Mouse (Mus musculus) G1E (cell line): ENCODE measurements around the gene Gm10392. TPM values are rescaled to one million over a fixed set of nuclear protein-coding genes. Genes with fewer than 3 reads are reported as not detected.

ENCODE experiments used
- ATAC-seq: 2 replicates; pipeline ENCODE4 v1.8.0; 2016; ENCODE audit warnings: mild to moderate bottlenecking; ENCODE audit not compliant: insufficient number of reproducible peaks, poor library complexity, low FRiP score, severe bottlenecking; ENCODE audit errors: extremely low read depth
- DNase-seq: peaks from one replicate; pipeline ENCODE4 v3.0.0; 2012; ENCODE audit warnings: low spot score
- H3K27me3 ChIP-seq: 2 replicates; pipeline ENCODE4 v1.6.1; 2012; ENCODE audit warnings: mild to moderate bottlenecking, low read length, inconsistent platforms; ENCODE audit not compliant: insufficient read depth
- H3K36me3 ChIP-seq: replicated peaks from 2 replicates; pipeline ENCODE3; 2012; ENCODE audit warnings: mild to moderate bottlenecking, inconsistent platforms
- H3K4me1 ChIP-seq: 2 replicates; pipeline ENCODE4 v1.6.1; 2012; ENCODE audit warnings: low read depth, low read length, inconsistent platforms, mixed read lengths; ENCODE audit not compliant: insufficient read depth
- H3K4me3 ChIP-seq: 2 replicates; pipeline ENCODE4 v1.5.1; 2012; ENCODE audit warnings: low read depth, mild to moderate bottlenecking, inconsistent platforms, low read length, moderate library complexity, mixed read lengths
- H3K9me3 ChIP-seq: replicated peaks from 2 replicates; pipeline ENCODE4 v1.6.1; 2012; ENCODE audit warnings: inconsistent platforms
- CTCF ChIP-seq: IDR thresholded peaks from 2 replicates; pipeline ENCODE4 v1.5.1; 2012; ENCODE audit warnings: low read depth, low read length, inconsistent platforms, mixed read lengths
- GATA1 ChIP-seq: IDR thresholded peaks from 2 replicates; pipeline ENCODE4 v1.6.1; 2012; ENCODE audit warnings: borderline replicate concordance, low read length, inconsistent platforms, mixed read lengths
- GATA2 ChIP-seq: IDR thresholded peaks from 2 replicates; pipeline ENCODE4 v1.6.1; 2012; ENCODE audit warnings: low read depth, low read length, inconsistent platforms, borderline replicate concordance
- POLR2AphosphoS5 ChIP-seq: IDR thresholded peaks from 2 replicates; pipeline ENCODE4 v1.6.1; 2012; ENCODE audit warnings: low read depth, low read length, inconsistent platforms; ENCODE audit not compliant: insufficient replicate concordance
- TAL1 ChIP-seq: conservative IDR thresholded peaks from 2 replicates; pipeline ENCODE4 v1.6.1; 2012; ENCODE audit warnings: low read depth, low read length, inconsistent platforms, mixed read lengths
- polyA plus RNA-seq: library from polyadenylated mRNA; stranded (reverse); fragments of >175 nt; gene quantifications from 2 replicates; pipeline ENCODE4 v1.2.3, GENCODE M21; 2012
- total RNA-seq, 2 experiments: library from RNA; stranded (forward) in 1 of 2; stranded (reverse) in 1 of 2; fragments of 200-1000 nt in 1 of 2; fragments of >200 nt in 1 of 2; fragmentation: Nextera tagmentation in 1 of 2; gene quantifications; 2 replicates each; pipeline ENCODE4 v1.2.3; 2014 to 2017

Gene Gm10392
- total and polyA plus RNA-seq, 3 experiments = 0.38 TPM; not detected in 2

GRCm38 (mm10) chr11:77467157-77467556, 51.8 kb downstream of the Gm10392 start:
- H3K4me1 ChIP-seq = peaks cover 7% of the 10 kb centered on the region; the same call in 1 of the 2 replicates
- no peak overlapping the region for H3K4me3 ChIP-seq
- no peak for TF ChIP-seq GATA1
- no peak for TF ChIP-seq POLR2AphosphoS5
- no peak for TF ChIP-seq CTCF
- TF ChIP-seq TAL1 = no peak
- TF ChIP-seq GATA2 = no peak
- H3K36me3 ChIP-seq = no peaks in the 10 kb centered on the region
- no peaks in the 10 kb centered on the region for H3K9me3 ChIP-seq
- peaks cover 70% of the 10 kb centered on the region for H3K27me3 ChIP-seq
- DNase-seq (peak; percentile 58), ATAC-seq (no peak)

Other genes starting within 250 kb of the Gm10392 start
- gene Coro6, start 56.8 kb downstream of the Gm10392 start, total RNA-seq (2014; fragmentation: Nextera tagmentation) = not detected in 2 replicates
- gene Coro6, start 56.8 kb downstream of the Gm10392 start, total RNA-seq (2017) = 0.11 TPM in 1 of 2 replicates, not detected in the other
- not detected in 2 replicates for gene Coro6, start 56.8 kb downstream of the Gm10392 start, polyA plus RNA-seq
- gene Ankrd13b, start 29.5 kb downstream of the Gm10392 start, total RNA-seq (2014; fragmentation: Nextera tagmentation) = 1.3 TPM in 1 of 2 replicates, not detected in the other
- 0.12 TPM in 1 of 2 replicates, not detected in the other for gene Ankrd13b, start 29.5 kb downstream of the Gm10392 start, total RNA-seq (2017)
- gene Ankrd13b, start 29.5 kb downstream of the Gm10392 start, polyA plus RNA-seq = 0.36 and 0.41 TPM in 2 replicates
- gene Git1, start 25.6 kb downstream of the Gm10392 start, total RNA-seq (2014; fragmentation: Nextera tagmentation) = 42.8 and 51.4 TPM in 2 replicates
- gene Git1, start 25.6 kb downstream of the Gm10392 start, total RNA-seq (2017) = 9.5 and 9.6 TPM in 2 replicates
- gene Git1, start 25.6 kb downstream of the Gm10392 start, polyA plus RNA-seq = 90.7 and 98.0 TPM in 2 replicates
- gene Abhd15, start 4.1 kb downstream of the Gm10392 start, total RNA-seq (2014; fragmentation: Nextera tagmentation) = 0.30 TPM in 1 of 2 replicates, not detected in the other
- gene Abhd15, start 4.1 kb downstream of the Gm10392 start, total RNA-seq (2017) = 0.12 and 0.27 TPM in 2 replicates
- gene Abhd15, start 4.1 kb downstream of the Gm10392 start, polyA plus RNA-seq = 0.29 and 0.34 TPM in 2 replicates
- gene Trp53i13, start 3.2 kb downstream of the Gm10392 start, total RNA-seq (2014; fragmentation: Nextera tagmentation) = 1.4 and 7.0 TPM in 2 replicates
- gene Trp53i13, start 3.2 kb downstream of the Gm10392 start, total RNA-seq (2017) = 0.71 and 1.4 TPM in 2 replicates
- 5.4 and 6.0 TPM in 2 replicates for gene Trp53i13, start 3.2 kb downstream of the Gm10392 start, polyA plus RNA-seq
- 48.6 and 50.1 TPM in 2 replicates for gene Taok1, start 88.6 kb upstream of the Gm10392 start, total RNA-seq (2014; fragmentation: Nextera tagmentation)
- gene Taok1, start 88.6 kb upstream of the Gm10392 start, total RNA-seq (2017) = 36.8 and 45.6 TPM in 2 replicates
- gene Taok1, start 88.6 kb upstream of the Gm10392 start, polyA plus RNA-seq = 2.3 and 2.5 TPM in 2 replicates
- 97.1 and 113 TPM in 2 replicates for gene Nufip2, start 167.0 kb upstream of the Gm10392 start, total RNA-seq (2014; fragmentation: Nextera tagmentation)
- 75.3 and 94.0 TPM in 2 replicates for gene Nufip2, start 167.0 kb upstream of the Gm10392 start, total RNA-seq (2017)
- gene Nufip2, start 167.0 kb upstream of the Gm10392 start, polyA plus RNA-seq = 22.3 and 24.0 TPM in 2 replicates
- gene Cryba1, start 206.1 kb upstream of the Gm10392 start, total RNA-seq (2014; fragmentation: Nextera tagmentation) = not detected in 2 replicates
- gene Cryba1, start 206.1 kb upstream of the Gm10392 start, total RNA-seq (2017) = 0.27 TPM in 1 of 2 replicates, not detected in the other
- gene Cryba1, start 206.1 kb upstream of the Gm10392 start, polyA plus RNA-seq = not detected in 2 replicates
- gene Myo18a, start 244.0 kb upstream of the Gm10392 start, total RNA-seq (2014; fragmentation: Nextera tagmentation) = 53.1 and 57.0 TPM in 2 replicates
- 28.8 and 32.7 TPM in 2 replicates for gene Myo18a, start 244.0 kb upstream of the Gm10392 start, total RNA-seq (2017)
- 41.9 and 59.4 TPM in 2 replicates for gene Myo18a, start 244.0 kb upstream of the Gm10392 start, polyA plus RNA-seq